Mouse (Mus musculus): Measurements from ENCODE around the gene Tmem186.

GRCm38 (mm10) chr16:8638131-8638530, 619 bp upstream of the Tmem186 start:
- no peak for TF ChIP-seq POLR2A (IDR thresholded peaks at IDR 0.05; ENCODE audit: low read depth, low read length)
- no peak for TF ChIP-seq CTCF (conservative IDR thresholded peaks at IDR 0.05; ENCODE audit: insufficient read depth, insufficient read length, low read depth, low read length)
